Mouse (Mus musculus) liver, adult 2 months (tissue): ENCODE measurements around the gene Tnfaip6.

Experiments used
- CTCF ChIP-seq: fragments of 200-500 bp; IDR thresholded peaks from 2 replicates; pipeline ENCODE4 v1.5.1; 2011; ENCODE audit warnings: low read depth, low read length, control low read depth
- POLR2A ChIP-seq: fragments of 200-500 bp; IDR thresholded peaks from 2 replicates; pipeline ENCODE4 v1.6.1; 2011; ENCODE audit warnings: low read length, control low read depth; ENCODE audit not compliant: insufficient read depth; ENCODE audit errors: extremely low read depth

GRCm38 (mm10) chr2:52070816-52071215 lies 33.0 kb downstream of the Tnfaip6 start:
- TF ChIP-seq POLR2A (no peak), CTCF (no peak)
